Mouse (Mus musculus) adrenal gland, postnatal 4 days (tissue): Measurements from ENCODE around the gene Magi2. TPM values are rescaled to one million over a fixed set of nuclear protein-coding genes. Genes with fewer than 3 reads are reported as not detected.

Source experiments
- DNase-seq, 2 experiments: peaks; one replicate each; pipeline ENCODE4 v3.0.0; 2021 to 2022; ENCODE audit warnings: low spot score in 2 of 2, mixed read lengths in 2 of 2
- total RNA-seq, 2 experiments: library from RNA; stranded (reverse); gene quantifications; 2 replicates each; pipeline ENCODE4 v1.2.3; 2021

Magi2 gene
- total RNA-seq, 2 experiments from 2014 or later, result 8.4 to 14.1 TPM

- no peak for DNase-seq
These were observed 1524.2 kb downstream of the Magi2 start for GRCm38 (mm10) chr5:20751000-20751399.

- DNase-seq, result no peak
These were observed 1524.9 kb downstream of the Magi2 start for GRCm38 (mm10) chr5:20751696-20752095.

- no peak for DNase-seq
These were observed 1526.3 kb downstream of the Magi2 start for GRCm38 (mm10) chr5:20753096-20753495.

- DNase-seq, result no peak
These were observed 1527.1 kb downstream of the Magi2 start for GRCm38 (mm10) chr5:20753963-20754362.
